Mouse (Mus musculus) intestine, postnatal 0 days (tissue): ENCODE results near the gene Otub1. TPM values are rescaled to one million over a fixed set of nuclear protein-coding genes. Genes with fewer than 3 reads are reported as not detected.

ENCODE experiments used
- ATAC-seq: fragments of 200-750 bp; cut with Nextera tagmentation; 2 replicates; pipeline ENCODE4 v1.8.0; 2017; ENCODE audit warnings: mild to moderate bottlenecking, moderate TSS enrichment, moderate library complexity
- H3K27ac ChIP-seq: fragments of 300-500 bp; sonication (generic); 2 replicates; pipeline ENCODE4 v1.5.1; 2014; ENCODE audit warnings: mild to moderate bottlenecking, low read depth, low read length, moderate library complexity
- H3K27me3 ChIP-seq: fragments of 300-500 bp; sonication (generic); replicated peaks from 2 replicates; pipeline ENCODE4 v1.6.1; 2014; ENCODE audit warnings: low read length, mixed read lengths; ENCODE audit not compliant: control insufficient read depth, insufficient read depth
- H3K36me3 ChIP-seq: fragments of 300-500 bp; sonication (generic); 2 replicates; pipeline ENCODE4 v1.6.1; 2014; ENCODE audit warnings: mild to moderate bottlenecking, moderate library complexity; ENCODE audit not compliant: control insufficient read depth, insufficient read depth
- H3K4me1 ChIP-seq: fragments of 300-500 bp; sonication (generic); replicated peaks from 2 replicates; pipeline ENCODE4 v1.6.1; 2014; ENCODE audit warnings: antibody characterized with exemption, low read length, mixed read lengths; ENCODE audit not compliant: control insufficient read depth, insufficient read depth
- H3K4me2 ChIP-seq: fragments of 300-500 bp; sonication (generic); replicated peaks from 2 replicates; pipeline ENCODE4 v1.6.1; 2014; ENCODE audit warnings: low read depth, mild to moderate bottlenecking, moderate library complexity
- H3K4me3 ChIP-seq: fragments of 300-500 bp; sonication (generic); 2 replicates; pipeline ENCODE4 v1.5.1; 2014; ENCODE audit warnings: low read depth, low read length
- H3K9ac ChIP-seq: fragments of 300-500 bp; sonication (generic); 2 replicates; pipeline ENCODE4 v1.6.1; 2014; ENCODE audit warnings: mild to moderate bottlenecking, low read depth, low read length
- H3K9me3 ChIP-seq: fragments of 300-500 bp; sonication (generic); 2 replicates; pipeline ENCODE4 v1.6.1; 2016; ENCODE audit warnings: mixed run types; ENCODE audit not compliant: control insufficient read depth
- CTCF ChIP-seq: sonication (generic); IDR thresholded peaks from 2 replicates; pipeline ENCODE4 v1.5.1; 2016; ENCODE audit warnings: low read depth, mild to moderate bottlenecking, control low read depth, antibody characterized with exemption, moderate library complexity
- WGBS: fragments of 180-500 bp; shearing (Covaris S2); extraction: QIAGEN DNeasy Blood & Tissue Kit; methylation state at CpG from one replicate; pipeline ENCODE4 v1.1.7; 2014; 5-methylcytosine and 5-hydroxymethylcytosine counted together
- polyA plus RNA-seq: library from polyadenylated mRNA; unstranded; fragments of >200 nt; fragmentation: Nextera tagmentation; extraction: Ambion mirVana; gene quantifications from 2 replicates; pipeline ENCODE4 v1.2.1, GENCODE M21; 2015

Otub1 gene
- polyA plus RNA-seq, 1 experiment from 2014 or later = 126 TPM

GRCm38 (mm10) chr19:7191639-7192038, 14.5 kb downstream of the Otub1 start:
- peaks cover 9% of the 10 kb centered on the region; the same call in 1 of the 2 replicates for H3K4me1 ChIP-seq
- H3K4me2 ChIP-seq = 0 out of 2 replicates have a peak overlapping the region, but pooled peaks have one; percentile 2
- 19% methylated on average over 6 of the region's 6 CpGs for WGBS
- peak; percentile 84 for ATAC-seq
- no peaks in the 10 kb centered on the region for H3K9me3 ChIP-seq
- no peaks in the 10 kb centered on the region for H3K36me3 ChIP-seq
- H3K27me3 ChIP-seq = no peaks in the 10 kb centered on the region
- no peak overlapping the region for H3K9ac ChIP-seq
- no peak for TF ChIP-seq CTCF
- H3K27ac ChIP-seq = peak overlapping the region; percentile 55
- no peak overlapping the region for H3K4me3 ChIP-seq

GRCm38 (mm10) chr19:7190986-7191385, 15.1 kb downstream of the Otub1 start:
- 51% methylated on average over 5 of the region's 5 CpGs for WGBS
- Histone ChIP-seq H3K4me3 (no peak overlapping the region), H3K4me1 (peaks cover 9% of the 10 kb centered on the region; the same call in 1 of the 2 replicates), H3K9ac (no peak overlapping the region), H3K27me3 (no peaks in the 10 kb centered on the region), H3K4me2 (no peak overlapping the region), H3K27ac (no peak overlapping the region; the same call in 1 of the 2 replicates), H3K9me3 (no peaks in the 10 kb centered on the region), H3K36me3 (no peaks in the 10 kb centered on the region)
- TF ChIP-seq CTCF = no peak
- no peak for ATAC-seq

- Histone ChIP-seq H3K27ac (no peak overlapping the region), H3K4me1 (peaks cover 9% of the 10 kb centered on the region; the same call in 1 of the 2 replicates), H3K4me3 (no peak overlapping the region), H3K9ac (no peak overlapping the region), H3K4me2 (no peak overlapping the region), H3K9me3 (no peaks in the 10 kb centered on the region), H3K36me3 (no peaks in the 10 kb centered on the region), H3K27me3 (no peaks in the 10 kb centered on the region)
- ATAC-seq = no peak
- 59% methylated on average over 4 of the region's 4 CpGs for WGBS
- no peak for TF ChIP-seq CTCF
These were observed 17.1 kb downstream of the Otub1 start for GRCm38 (mm10) chr19:7189026-7189425.

GRCm38 (mm10) chr19:7187157-7187556, 19.0 kb downstream of the Otub1 start:
- Histone ChIP-seq H3K9ac (no peak overlapping the region), H3K36me3 (no peaks in the 10 kb centered on the region), H3K27me3 (no peaks in the 10 kb centered on the region), H3K27ac (no peak overlapping the region), H3K9me3 (no peaks in the 10 kb centered on the region), H3K4me2 (no peak overlapping the region), H3K4me1 (peaks cover 11% of the 10 kb centered on the region; the same call in 1 of the 2 replicates), H3K4me3 (no peak overlapping the region)
- ATAC-seq = no peak
- TF ChIP-seq CTCF = no peak
- WGBS = 63% methylated on average over 5 of the region's 5 CpGs

- no peak for TF ChIP-seq CTCF
- Histone ChIP-seq H3K27ac (no peak overlapping the region), H3K27me3 (no peaks in the 10 kb centered on the region), H3K9ac (no peak overlapping the region), H3K4me2 (peak overlapping the region; percentile 10), H3K4me3 (no peak overlapping the region), H3K36me3 (no peaks in the 10 kb centered on the region), H3K4me1 (peaks cover 7% of the 10 kb centered on the region; the same call in 1 of the 2 replicates), H3K9me3 (no peaks in the 10 kb centered on the region)
- 22% methylated on average over 18 of the region's 18 CpGs for WGBS
- no peak for ATAC-seq
These were observed 20.3 kb downstream of the Otub1 start for GRCm38 (mm10) chr19:7185715-7186291.

GRCm38 (mm10) chr19:7185059-7185458, 21.1 kb downstream of the Otub1 start:
- no peak for TF ChIP-seq CTCF
- Histone ChIP-seq H3K4me2 (peak overlapping the region; percentile 10; the same call in 1 of the 2 replicates), H3K4me3 (no peak overlapping the region), H3K27ac (no peak overlapping the region), H3K9ac (no peak overlapping the region), H3K27me3 (no peaks in the 10 kb centered on the region), H3K36me3 (no peaks in the 10 kb centered on the region), H3K9me3 (no peaks in the 10 kb centered on the region), H3K4me1 (peaks cover 7% of the 10 kb centered on the region; the same call in 1 of the 2 replicates)
- WGBS = 46% methylated on average over 4 of the region's 4 CpGs
- ATAC-seq = no peak

- no peaks in the 10 kb centered on the region for H3K27me3 ChIP-seq
- H3K9ac ChIP-seq = no peak overlapping the region
- ATAC-seq = no peak
- no peaks in the 10 kb centered on the region for H3K36me3 ChIP-seq
- H3K4me2 ChIP-seq = no peak overlapping the region
- peaks cover 7% of the 10 kb centered on the region; the same call in 1 of the 2 replicates for H3K4me1 ChIP-seq
- H3K4me3 ChIP-seq = no peak overlapping the region
- 86% methylated on average over 11 of the region's 11 CpGs for WGBS
- no peak for TF ChIP-seq CTCF
- no peak overlapping the region for H3K27ac ChIP-seq
- no peaks in the 10 kb centered on the region for H3K9me3 ChIP-seq
These were observed 22.7 kb downstream of the Otub1 start for GRCm38 (mm10) chr19:7183419-7183818.
